Mouse (Mus musculus) megakaryocyte, adult 5-6 weeks (primary cell): ENCODE results near the gene Fam13c. TPM values are rescaled to one million over a fixed set of nuclear protein-coding genes. Genes with fewer than 3 reads are reported as not detected.
"Not testable (repeated sequence)": the region's sequence is repeated elsewhere in the genome, so short reads cannot be mapped to it uniquely, and the experiment has no call there.

Experiments used
- ATAC-seq: 2 replicates; pipeline ENCODE4 v1.8.0; 2016; ENCODE audit warnings: mild to moderate bottlenecking, inconsistent platforms; ENCODE audit not compliant: poor library complexity, severe bottlenecking
- total RNA-seq, 2 experiments: library from RNA; stranded (forward) in 1 of 2; stranded (reverse) in 1 of 2; fragments of 153-499, 151-499 nt in 1 of 2; fragments of 221-1000, 200-1000 nt in 1 of 2; gene quantifications; 2 replicates each; pipeline versions ENCODE4 v1.2.3 to v1.2.4; 2015 to 2017

Gene Fam13c
- total RNA-seq (2015): 0.22 TPM in 1 of 2 replicates, not detected in the other
- not detected in 2 replicates for total RNA-seq (2017)

DNA sequence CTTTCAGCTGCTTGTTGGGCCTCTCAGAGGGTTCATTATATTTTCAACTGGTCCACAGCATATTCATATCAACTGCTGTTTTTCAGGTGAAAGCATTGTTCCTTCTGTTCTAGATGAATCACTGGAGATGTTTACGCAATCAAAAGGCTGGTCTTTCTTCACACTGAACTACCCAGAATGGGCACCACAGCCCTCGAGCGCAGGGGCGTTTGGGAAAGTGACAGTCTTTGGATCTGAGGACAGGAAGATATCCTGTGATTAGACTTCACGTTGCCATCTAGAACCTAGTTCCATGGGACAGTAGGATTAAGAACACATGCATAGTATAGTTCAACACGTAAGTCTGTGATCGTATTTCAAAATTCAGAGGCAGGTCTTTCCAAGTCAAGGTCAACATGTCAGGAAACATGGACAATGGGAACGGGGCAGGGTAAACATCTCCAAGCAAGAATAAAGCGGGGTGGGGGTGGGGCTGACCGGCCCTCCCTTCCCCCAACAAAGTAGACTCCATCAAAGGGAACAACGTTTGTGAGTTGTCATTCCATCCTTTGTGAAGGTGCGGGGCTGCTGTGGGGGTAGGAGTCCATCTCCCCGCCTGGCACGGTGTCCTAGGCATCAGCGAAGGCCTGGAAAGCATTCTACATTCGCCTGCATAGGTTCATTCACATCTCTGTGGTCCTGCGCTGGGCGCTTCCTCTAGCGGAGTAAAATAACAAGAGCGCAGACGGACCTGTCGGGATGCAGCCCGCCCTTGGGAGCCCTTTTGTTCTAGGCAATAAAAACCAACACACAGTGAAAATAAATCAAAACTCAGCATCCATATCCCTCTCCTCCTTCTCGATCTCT, at the start of gene Fam13c:
Fam13c (plus strand) TSS at position 806 of the 846 bp plus-strand sequence.
- no peak for ATAC-seq

DNA sequence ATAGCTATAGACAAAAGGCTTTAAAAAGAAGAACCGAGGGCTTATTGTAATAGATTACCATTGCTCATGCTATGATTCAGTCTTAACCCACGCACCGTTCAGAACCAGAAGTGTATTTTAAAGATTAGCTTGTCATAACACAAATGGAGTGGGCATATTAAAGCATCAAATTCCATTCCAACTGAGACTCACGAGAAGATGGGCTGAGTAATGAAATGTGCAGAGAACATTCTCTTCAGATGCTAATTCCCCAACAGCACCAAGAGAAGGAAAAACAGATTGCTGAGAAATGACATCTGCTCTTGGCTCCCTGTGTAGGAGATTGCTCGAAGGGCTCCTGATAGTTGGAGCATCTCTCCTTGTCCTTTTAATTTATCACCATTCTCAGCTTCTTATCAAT, 44.4 kb upstream of the Fam13c start:
- no peak for ATAC-seq

DNA sequence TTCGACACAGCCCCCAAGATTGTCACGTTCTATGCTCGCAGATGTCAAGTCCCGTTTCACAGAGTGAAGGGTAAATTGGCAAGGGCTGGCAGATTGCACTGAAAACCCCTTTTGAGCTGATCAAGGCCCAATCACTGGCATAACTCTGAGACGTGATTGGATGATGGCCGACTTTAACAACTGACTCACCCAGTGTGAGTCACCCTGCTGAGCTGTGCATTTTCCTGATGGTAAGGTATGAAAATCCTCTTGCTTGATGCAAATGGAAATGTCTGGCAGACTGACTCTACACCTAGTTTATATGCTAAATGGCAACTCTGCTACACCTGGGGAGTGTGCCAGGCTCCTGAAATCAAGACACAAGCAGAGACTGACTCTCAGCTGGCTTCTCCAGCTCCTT, 42.1 kb upstream of the Fam13c start:
- no peak for ATAC-seq

DNA sequence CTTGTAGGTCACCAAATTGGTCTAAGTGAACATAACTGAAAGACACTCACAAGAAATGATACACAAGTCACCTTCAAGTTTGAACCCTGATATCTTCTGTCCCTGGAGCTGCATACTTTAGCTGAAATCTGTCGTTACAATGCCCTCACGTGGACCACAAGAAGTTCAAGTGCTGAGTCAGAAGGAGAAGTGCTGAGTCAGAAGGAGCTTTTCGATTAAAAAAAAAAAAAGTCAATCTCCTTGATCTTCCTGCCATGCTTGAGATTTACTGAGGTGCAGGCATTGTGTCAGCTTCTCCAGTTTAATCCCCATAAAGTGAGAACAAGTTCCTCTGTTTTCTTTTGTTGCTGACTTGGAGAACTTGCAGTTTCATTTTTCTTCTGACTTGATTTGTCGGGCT, 38.3 kb upstream of the Fam13c start:
- no peak for ATAC-seq

DNA sequence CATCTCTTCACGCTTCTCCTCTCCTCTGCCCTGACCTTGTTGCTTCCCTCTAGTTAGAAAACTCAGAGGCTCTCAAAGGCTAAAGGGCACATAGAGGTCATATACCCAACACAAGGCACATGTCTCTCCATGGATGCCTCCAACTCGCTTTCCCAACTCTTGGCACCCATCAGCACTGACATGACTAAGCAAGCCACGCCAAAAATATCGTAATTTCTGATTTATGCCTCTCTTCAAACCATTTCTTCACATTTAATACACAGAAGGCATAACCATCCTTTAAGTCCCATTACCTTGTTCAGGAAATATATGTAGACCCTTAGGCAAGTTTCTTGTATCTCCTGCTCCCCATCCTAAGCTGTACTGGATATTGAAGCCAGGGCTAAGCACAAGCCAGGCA, 37.6 kb upstream of the Fam13c start:
- no peak for ATAC-seq

DNA sequence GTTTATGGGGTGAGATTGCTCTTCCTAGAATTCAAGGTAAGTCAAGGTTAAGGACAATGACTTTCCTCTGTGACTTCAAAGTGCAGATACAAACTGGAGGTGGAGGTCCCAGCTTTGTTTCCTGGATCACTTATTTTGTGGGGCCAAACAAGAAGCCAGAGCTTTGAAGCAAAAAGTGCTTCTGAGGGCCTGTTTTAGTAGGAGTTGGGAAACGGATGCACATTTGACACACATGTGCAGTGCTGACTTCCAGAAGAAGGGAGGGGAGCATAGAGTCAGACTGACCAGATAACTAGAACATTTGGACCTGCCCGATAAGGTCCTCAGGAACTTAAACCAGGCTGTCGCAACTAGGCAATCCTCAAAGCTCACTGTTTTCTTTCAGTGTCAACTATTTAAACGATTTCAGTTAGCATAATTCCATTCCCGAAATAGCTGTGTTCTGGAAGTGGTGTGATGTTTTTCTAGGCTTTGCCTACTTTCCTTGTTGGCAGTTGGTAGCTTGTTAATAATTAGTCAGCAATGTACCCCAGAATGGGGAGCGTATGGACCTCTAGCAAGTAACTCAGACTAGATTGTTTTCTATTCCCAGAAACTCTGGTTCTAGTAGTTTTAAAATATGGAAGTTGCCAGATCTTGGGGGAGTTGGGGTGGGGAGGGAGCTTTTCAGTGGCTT, 22.3 kb upstream of the Fam13c start:
- no peak for ATAC-seq

DNA sequence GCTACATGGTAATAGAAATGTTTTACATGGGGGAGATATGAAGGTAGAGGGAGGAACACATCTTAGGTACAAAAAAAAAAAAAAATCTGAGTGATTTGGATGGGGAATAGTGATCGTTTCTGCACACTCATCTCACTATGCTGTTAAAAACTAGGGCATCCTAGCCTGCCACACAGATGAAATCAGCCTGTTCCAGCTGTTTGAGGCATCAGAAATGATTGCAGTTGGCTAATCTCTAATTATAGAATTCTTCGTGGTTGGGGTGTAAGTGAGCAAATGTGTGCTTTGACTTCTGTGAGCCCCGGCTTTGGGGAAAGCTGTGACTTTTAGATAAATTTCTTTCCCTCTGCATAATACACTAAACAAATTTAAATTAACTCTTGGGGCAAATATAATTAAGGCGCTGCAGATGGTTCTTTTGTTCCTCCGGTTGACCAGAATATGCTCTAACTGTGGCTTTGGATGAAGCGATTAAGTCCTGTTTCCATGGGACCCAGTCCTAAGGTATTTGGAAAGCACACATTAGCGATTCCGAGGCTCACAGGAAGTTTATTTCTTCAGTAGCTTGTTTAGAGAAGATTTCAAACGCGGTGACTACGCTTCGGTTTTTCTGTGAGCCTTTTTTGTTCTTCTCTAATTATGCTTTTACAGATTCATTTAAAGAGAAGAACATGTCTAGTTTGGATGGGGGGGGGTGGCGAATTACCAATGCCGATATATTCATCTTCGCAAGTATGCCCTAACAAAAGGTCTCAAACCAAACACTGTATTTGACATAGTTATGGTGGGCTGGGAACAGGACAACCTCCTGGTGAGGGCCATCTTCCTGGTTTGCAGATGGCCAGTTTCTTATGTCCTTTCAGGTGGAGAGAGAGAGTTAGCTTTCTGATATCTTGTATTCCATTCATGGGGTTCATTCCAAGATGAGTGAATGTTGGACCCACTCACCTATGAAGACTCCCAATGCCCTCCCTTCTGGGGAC, 20.7 kb upstream of the Fam13c start:
- ATAC-seq: no peak

DNA sequence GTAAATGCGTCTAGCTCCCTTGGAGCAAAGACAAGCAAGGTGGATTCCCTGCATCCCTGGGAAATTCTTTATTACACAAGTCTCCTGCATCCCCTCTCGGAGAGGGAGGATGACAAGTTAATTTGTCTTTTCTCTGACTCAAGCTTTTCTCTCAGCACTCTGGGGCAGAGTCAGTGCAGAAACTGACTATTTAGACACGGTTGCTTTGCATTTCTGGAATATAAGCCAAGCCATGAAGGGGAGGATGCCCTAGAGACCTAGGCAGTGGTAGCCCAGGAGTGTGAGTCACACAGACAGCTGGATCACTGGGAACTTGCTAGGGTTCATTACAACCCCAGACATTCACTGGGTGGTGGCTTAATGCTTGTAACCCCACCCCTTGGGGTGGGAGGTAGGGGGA, 13.9 kb upstream of the Fam13c start:
- no peak for ATAC-seq

DNA sequence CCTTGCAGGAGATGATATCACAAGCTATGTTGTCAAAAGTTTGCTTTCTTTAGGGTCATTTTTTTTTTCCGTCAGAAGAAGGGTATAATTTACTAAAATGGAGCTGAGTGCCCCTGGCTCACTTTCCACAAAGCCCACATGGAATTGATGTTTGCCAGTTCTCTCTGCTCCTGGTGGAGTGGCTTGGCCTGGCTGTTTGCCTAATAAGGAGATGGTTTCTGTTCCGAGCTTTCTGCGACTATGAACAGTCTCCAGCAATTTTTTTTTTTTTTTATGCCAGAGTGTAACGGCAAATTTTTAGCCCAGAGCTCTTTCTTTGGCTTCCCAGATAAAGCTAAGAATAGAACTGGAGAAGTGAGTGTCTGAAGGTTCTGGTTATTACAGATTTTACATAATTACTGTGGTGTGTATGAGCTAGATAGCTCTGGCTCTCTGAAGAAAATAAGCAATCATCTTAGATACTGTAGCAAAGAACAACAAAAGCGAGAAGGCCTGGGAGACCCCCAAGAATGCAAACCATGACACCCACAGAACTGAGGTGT, 12.1 kb upstream of the Fam13c start:
- no peak for ATAC-seq

DNA sequence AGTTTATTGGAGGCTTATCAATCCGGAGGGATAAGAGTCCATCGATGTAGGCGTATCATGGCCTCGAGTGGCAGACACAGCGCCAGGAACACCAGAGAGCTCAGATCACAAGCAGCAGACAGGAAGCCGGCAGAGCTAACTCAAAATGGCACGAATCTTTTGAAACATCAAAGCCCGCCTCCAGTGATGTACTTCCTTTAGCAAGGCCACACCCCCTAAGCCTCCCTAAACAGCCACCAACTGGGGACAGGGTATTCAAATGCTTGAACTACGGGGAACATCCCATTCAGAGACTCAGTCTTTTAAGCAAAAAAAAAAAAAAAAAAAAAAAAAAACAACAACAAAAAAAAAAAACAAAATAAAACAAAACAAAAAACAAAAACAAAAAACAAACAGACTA, 10.9 kb upstream of the Fam13c start:
- no peak for ATAC-seq

DNA sequence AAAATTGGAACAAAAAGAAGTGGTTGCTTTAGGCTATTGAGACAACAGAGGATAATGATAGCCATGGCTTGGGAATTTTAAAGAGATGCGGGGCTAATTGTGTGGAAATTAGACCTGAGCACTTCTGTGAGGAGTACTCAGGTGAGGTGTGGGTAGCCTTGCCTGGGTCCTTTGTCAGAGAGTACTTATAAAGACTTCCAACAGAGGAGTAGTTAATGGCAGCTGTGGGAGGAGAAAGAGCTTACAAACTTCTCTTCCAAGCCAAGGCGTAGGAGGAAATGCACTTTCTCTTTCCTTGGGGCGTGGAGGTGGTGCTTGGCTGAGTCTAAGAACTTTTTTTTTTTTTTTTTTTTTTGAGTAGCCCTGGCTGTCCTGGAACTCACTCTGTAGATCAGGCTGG, 6.9 kb upstream of the Fam13c start:
- ATAC-seq: no peak

DNA sequence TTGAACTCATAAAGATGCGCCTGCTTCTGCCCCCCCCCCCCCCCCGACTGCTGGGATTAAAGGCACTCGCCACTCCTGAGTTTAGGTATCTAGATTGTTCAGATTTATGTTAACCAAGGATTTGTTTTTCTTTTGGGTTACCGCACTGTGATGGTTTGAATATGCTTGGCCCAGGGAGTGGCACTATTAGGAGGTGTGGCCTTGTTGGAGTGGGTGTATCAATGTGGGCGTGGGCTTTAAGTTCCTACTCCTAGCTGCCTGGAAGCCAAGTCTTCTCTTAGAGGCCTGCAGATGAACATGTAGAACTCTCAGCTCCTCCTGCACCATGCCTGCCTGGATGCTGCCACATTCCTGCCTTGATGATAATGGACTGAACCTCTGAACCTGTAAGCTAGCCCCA, 6.5 kb upstream of the Fam13c start:
- ATAC-seq: not testable (repeated sequence)

DNA sequence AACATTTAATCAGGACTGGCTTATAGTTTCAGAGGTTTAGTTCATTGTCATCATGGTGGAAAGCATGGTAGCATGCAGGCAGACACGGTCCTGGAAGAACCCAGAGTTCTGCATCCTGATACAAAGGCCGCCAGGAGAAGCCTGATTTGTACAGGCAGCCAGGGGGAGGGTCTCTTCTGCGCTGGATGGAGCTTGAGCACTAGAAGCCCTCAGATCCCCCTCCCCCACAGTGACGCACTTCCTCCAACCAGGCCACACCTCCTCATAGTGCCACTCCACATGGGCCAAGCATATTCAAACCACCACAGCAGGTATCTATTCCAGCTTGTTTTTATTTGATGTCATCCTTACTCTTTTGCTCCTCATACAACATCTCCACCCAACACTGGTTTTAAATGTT, 3.6 kb upstream of the Fam13c start:
- ATAC-seq: no peak

DNA sequence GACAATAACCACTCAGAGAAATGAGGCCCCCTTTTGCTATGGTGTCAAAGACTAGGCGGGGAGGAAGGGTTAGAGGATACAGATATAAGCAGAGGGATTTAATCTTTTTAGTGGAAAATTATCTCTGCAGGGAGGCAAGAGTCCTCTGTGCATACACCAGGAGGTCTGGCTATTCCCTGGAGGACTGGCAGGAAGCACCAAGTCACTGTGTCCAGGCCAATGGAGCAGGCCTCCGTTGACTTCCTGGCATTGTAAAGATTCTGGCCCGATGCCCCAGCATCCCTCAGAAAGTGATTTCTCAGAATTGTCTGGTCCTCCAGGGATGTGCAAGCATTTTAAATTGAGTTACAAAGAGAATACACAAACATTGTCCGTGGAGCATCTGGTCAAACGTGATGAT, 3.0 kb upstream of the Fam13c start:
- ATAC-seq: no peak

DNA sequence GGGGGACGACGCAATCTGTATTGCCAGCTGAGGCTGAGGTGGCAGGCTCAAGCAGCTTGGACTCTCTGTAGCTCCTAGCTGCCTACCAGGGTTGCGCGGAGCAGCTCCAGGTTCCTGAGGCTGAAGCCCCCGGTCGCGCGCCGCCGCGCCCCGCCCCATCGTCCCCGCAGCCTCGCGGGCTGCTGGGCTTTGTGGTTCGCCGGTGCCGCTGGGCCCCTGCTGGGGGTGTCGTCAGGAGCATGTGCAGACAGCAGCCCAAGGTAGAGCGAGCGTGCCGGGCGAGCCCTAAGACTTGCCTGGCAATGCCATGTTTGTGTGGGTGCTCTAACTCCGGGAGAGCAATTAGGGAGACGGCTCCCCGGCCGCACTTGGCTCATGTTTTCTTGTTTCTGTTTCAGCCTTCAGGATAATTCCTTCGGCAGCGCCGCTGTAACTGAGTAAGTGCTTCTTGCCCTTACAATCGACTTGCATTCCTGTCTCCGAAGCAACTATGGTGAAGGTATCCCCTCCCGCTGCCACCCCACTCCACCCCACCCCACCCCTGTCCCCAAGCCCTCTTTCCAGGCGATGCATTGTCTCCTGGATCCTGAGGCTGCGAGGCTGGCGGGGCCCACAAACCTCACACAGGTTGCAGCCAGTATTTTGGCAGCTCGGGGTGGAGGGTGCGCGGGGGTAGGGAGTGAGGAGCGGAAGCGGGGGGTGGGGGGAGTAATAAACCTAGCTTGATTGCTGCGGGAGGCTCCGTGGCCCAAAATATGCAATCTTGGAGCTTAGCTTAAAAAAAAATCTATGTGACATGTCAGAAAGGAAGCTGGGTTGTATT, 569 bp downstream of the Fam13c start:
- ATAC-seq: no peak

DNA sequence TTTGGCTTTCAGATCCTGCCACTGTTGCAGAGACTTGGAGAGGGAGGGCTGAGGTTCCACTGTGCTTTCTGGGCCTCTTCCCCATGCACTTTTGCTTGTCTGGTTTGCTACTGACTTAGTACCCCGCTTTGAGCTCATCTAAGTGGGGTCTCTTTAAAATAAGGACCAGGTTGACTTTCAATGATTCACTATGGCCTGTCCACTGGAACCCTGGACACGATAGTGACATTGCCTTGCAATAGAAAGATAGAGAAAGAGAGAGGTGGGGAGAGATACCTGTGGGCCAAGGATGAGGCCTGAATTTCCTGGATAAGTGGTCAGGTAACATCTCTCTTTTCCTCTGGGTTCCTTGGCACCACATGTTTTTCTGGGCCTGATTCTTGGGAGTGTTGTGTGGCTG, 1.9 kb downstream of the Fam13c start:
- no peak for ATAC-seq

DNA sequence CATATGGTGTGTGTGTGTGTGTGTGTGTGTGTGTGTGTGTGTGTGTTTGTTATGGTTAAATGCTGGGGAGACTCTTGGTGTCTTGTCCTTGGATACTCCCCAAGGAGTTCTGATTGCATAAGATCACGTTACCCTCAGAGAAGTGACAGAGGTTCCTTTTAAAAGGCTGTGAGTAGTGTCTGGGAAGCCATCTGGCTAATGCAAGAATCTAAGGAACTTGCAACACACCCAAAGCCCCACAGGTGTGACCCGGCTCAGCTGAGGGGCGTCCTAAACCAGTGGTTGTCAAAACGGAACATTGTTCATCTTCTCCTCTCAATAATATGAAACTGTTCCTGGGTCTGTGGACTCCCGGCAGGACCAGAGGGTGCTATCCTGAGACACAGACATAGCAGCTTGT, 2.3 kb downstream of the Fam13c start:
- ATAC-seq: no peak

DNA sequence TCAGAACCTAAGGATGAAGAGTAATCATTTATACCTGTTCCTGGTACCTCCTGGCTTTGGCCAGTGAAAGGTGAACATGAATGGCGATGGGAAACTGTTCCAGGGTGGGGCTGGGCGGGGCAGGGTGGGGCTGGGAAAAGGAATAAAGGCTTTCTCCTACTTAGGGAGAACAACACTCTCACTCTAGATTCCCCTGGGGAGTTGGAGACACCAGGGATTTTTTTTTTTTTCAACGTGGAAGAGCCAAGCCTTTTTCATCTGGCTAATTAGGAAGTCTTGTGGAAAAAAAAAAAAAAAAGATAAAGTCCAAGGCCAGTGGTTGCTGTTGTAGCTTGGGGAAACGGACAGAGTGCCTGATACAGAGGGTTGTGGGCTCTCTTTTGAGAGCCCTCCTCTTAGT, 7.5 kb downstream of the Fam13c start:
- no peak for ATAC-seq

DNA sequence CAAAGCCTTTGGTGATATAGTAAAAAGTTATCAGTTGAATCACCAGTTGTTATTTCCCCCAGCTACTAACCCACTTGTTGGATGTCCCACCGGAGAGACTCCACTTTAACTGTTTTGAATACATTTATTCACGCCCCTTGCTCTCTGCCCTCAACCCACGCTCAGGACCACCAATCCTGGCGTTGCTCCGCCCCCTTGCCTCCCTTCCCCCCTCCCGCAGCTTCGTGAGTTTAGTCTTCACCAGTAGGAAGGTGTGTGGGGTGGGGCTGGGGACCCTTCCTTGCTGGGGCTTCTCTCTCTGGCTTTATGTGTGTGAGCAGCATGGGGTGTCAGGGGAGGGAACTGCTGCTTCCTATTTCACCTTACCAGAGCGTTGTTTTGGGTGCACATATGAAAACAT, 8.9 kb downstream of the Fam13c start:
- ATAC-seq: no peak

DNA sequence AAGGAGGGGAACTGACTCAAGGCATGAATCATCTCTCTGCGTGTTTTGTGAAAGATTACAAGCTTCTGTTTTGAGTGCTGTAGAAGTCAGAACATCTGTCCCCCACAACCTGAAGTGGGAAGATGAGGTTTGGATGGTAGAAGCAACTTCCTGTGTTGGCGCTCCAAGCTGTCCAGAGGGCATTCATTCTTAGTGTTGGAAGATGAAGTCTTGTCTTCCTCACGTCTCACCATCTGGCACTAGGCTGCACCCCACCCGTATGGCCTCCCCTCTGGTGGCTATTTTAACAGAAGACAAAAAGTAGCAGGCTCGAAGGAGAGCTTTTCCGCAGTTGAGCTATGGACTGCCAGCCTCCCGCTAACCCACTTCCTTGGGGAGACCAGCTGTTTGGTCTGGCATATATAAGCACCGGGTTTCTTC, 15.6 kb downstream of the Fam13c start:
- ATAC-seq: no peak
